Mouse (Mus musculus) midbrain, embryonic 13.5 days (tissue): ENCODE data around the gene Cdc37. TPM values are rescaled to one million over a fixed set of nuclear protein-coding genes. Genes with fewer than 3 reads are reported as not detected.

Source experiments
- ATAC-seq: fragments of 200-750 bp; cut with Nextera tagmentation; 2 replicates; pipeline ENCODE4 v1.8.0; 2017; ENCODE audit warnings: mild to moderate bottlenecking, moderate TSS enrichment, moderate library complexity
- H3K27ac ChIP-seq: fragments of 300-500 bp; sonication (generic); 2 replicates; pipeline ENCODE4 v1.5.1; 2015; ENCODE audit warnings: inconsistent platforms, mild to moderate bottlenecking, moderate library complexity
- H3K27me3 ChIP-seq: fragments of 300-500 bp; sonication (generic); 2 replicates; pipeline ENCODE4 v1.6.1; 2015; ENCODE audit warnings: mild to moderate bottlenecking, inconsistent platforms
- H3K36me3 ChIP-seq: fragments of 300-500 bp; sonication (generic); 2 replicates; pipeline ENCODE4 v1.6.1; 2015; ENCODE audit warnings: mild to moderate bottlenecking, inconsistent platforms
- H3K4me1 ChIP-seq: fragments of 300-500 bp; sonication (generic); replicated peaks from 2 replicates; pipeline ENCODE4 v1.6.1; 2015; ENCODE audit warnings: inconsistent platforms
- H3K4me2 ChIP-seq: fragments of 300-500 bp; sonication (generic); replicated peaks from 2 replicates; pipeline ENCODE4 v1.6.1; 2015; ENCODE audit warnings: moderate library complexity, mild to moderate bottlenecking, inconsistent platforms
- H3K4me3 ChIP-seq: fragments of 300-500 bp; sonication (generic); replicated peaks from 2 replicates; pipeline ENCODE4 v1.5.1; 2015; ENCODE audit warnings: mild to moderate bottlenecking, inconsistent platforms
- H3K9ac ChIP-seq: fragments of 300-500 bp; sonication (generic); replicated peaks from 2 replicates; pipeline ENCODE4 v1.6.1; 2015; ENCODE audit warnings: mild to moderate bottlenecking, inconsistent platforms
- H3K9me3 ChIP-seq: fragments of 300-500 bp; sonication (generic); 2 replicates; pipeline ENCODE4 v1.6.1; 2016; ENCODE audit warnings: mild to moderate bottlenecking, inconsistent platforms
- WGBS: fragments of 180-500 bp; shearing (Covaris S2); methylation state at CpG from one replicate; pipeline ENCODE4 v1.1.7; 2015; 5-methylcytosine and 5-hydroxymethylcytosine counted together
- polyA plus RNA-seq: library from polyadenylated mRNA; unstranded; fragments of >200 nt; fragmentation: Nextera tagmentation; extraction: Ambion mirVana; gene quantifications from 2 replicates; pipeline ENCODE4 v1.2.1, GENCODE M21; 2015

The Cdc37 gene
- polyA plus RNA-seq, 1 experiment from 2014 or later = 233 TPM

DNA sequence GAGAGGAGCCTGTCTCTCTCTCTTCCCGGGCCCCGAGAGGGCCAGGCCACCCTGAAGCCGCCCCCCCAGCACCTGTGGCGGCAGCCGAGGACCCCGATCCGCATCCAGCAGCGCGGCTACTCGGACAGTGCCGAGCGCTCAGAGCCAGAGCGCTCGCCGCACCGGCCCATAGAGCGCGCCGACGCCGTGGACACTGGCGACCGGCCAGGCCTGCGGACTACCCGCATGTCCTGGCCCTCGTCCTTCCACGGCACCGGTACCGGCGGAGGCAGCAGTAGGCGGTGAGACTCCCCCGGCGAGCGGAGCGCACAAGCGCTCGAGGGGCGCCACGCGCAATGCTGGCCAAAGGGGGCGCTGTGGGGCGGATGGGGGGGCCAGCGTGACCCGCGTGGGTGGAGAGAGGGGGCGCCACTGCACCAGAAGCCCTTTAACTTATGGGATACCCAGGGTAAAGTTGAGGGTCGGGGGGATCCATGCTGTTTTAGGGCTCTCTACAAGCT is 16.2 kb upstream of the Cdc37 start:
- no peaks in the 10 kb centered on the region for H3K9me3 ChIP-seq
- ATAC-seq = no peak
- no peaks in the 10 kb centered on the region for H3K36me3 ChIP-seq
- H3K4me1 ChIP-seq = peaks cover 46% of the 10 kb centered on the region
- peak overlapping the region; percentile 66 for H3K4me2 ChIP-seq
- 2% methylated on average over 47 of the region's 47 CpGs for WGBS
- no peak overlapping the region for H3K27ac ChIP-seq
- H3K4me3 ChIP-seq = peak overlapping the region; percentile 44
- peak overlapping the region; percentile 54 for H3K9ac ChIP-seq
- H3K27me3 ChIP-seq = peaks cover 74% of the 10 kb centered on the region

DNA sequence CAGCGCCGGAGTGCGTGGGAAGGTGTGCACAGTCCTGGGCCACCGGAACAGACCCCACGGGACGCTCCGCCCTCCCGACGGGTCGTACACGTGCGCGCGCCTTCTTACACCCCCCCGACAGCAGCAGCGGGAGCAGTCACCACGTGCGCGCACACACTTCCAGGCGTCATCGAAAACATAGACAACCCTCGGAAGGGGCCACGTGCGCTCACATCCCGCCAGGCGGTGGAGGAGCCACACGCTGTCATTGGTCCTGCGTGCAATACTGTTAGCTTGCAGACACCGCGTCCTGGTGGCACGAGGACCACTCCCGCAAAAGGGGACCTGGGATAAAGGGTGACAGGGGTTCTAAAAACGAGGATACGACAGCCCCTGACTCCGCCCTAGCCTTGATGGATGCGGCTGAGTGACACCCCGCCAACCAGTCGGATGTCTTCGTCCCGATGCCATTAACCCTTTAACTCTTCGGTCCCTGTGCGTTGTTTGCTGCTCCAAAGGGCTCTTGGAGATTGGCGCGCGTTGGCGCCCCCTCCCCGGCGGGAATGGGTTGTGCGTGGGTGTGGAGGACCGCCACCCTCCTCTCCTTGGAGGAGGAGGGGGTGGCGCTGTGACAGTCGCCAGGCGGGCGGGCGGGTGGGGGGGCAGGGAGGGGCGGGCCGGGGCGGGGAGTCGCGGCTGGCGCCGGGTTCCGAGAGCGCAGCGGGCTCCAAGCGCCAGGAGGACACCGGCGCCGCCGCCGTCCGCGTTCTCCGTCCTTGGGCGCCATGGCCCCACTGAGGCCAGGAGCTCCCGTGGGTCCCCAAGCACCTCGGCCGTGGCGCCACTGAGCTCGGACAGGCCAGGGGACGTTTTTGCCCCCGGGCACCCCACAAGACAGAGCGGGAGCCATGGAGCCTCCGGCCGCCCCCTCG is 15.5 kb upstream of the Cdc37 start, which contains the start of gene Pde4a:
Gene Pde4a, plus strand, starts transcription at position 674 of the 911 bp plus-strand sequence.
- peaks cover 74% of the 10 kb centered on the region for H3K27me3 ChIP-seq
- ATAC-seq = peak; percentile 31
- H3K4me3 ChIP-seq = peak within 1 kb of the TSS; percentile 44
- WGBS = 1% methylated on average over 80 of the region's 86 CpGs
- peak within 1 kb of the TSS; percentile 66 for H3K4me2 ChIP-seq
- H3K4me1 ChIP-seq = peaks cover 48% of the 10 kb centered on the region
- H3K36me3 ChIP-seq = no peaks in the 10 kb centered on the region
- no peaks in the 10 kb centered on the region for H3K9me3 ChIP-seq
- no peak within 1 kb of the TSS for H3K27ac ChIP-seq
- peak within 1 kb of the TSS; percentile 54 for H3K9ac ChIP-seq

DNA sequence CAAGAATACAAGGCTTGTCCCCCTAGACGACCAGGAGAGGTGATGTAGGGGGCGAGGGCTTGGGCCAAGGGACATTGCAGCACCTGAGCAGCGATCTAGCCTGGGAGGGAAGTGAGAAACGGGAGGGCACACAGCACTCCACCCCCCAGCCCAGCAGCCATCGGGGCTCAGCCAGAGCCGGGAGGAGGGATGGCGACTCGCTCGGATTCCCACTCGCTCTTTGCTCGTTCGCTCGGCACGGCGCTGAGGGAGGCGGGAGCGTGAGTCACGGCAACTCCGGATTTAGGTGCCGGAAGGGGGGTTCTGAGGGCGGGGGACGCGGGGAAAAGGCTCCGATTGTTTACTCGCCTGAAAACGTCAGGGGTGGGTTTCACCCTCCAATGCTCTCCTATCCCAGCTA is 14.3 kb upstream of the Cdc37 start:
- H3K36me3 ChIP-seq = no peaks in the 10 kb centered on the region
- no peak overlapping the region for H3K27ac ChIP-seq
- no peak overlapping the region for H3K9ac ChIP-seq
- ATAC-seq = no peak
- no peaks in the 10 kb centered on the region for H3K9me3 ChIP-seq
- peaks cover 74% of the 10 kb centered on the region for H3K27me3 ChIP-seq
- H3K4me3 ChIP-seq = peak overlapping the region; percentile 9; the same call in 1 of the 2 replicates
- peaks cover 48% of the 10 kb centered on the region for H3K4me1 ChIP-seq
- 2% methylated on average over 26 of the region's 26 CpGs for WGBS
- peak overlapping the region; percentile 66 for H3K4me2 ChIP-seq

DNA sequence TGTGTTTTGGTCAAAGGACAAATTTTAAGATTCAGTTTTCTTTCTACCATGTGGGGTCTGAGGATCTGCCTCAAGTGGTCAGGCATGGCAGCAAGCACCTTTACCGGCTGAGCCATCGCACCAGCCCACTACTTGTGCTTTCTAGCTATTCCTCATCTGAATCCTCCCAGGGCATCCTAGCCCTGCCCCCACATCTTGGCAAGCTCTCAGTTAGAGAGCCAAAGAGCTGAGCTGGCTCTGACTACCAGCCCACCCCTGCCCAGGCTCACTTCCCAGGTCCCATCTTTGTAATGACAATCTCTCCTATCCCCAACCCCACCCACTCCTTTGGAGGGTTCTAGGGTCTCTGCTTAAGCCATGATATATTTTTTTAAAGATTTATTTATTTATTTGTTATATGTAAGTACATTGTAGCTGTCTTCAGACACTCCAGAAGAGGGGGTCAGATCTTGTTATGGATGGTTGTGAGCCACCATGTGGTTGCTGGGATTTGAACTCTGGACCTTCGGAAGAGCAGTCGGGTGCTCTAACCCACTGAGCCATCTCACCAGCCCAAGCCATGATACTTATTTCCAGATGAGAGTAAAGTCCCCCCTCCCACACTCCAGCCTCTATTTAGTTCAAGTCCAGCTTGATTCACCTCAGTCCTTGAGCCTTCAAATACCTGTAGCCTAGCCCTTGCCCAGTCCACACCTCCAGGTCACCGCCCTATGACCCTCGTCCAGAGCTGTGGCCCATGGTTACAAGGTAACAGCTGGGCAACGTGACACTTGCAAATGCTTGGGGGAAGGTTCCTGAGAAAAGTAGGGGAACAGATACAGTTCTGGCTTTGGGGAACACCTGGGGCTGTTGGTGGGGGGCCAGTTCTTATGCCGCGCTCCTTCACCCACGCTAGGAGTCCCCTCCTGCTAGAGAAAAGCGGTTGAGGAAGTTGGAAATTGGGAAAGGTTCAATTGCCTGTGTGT is 13.6 kb upstream of the Cdc37 start:
- Histone ChIP-seq H3K36me3 (no peaks in the 10 kb centered on the region), H3K27me3 (peaks cover 69% of the 10 kb centered on the region), H3K4me1 (peaks cover 41% of the 10 kb centered on the region), H3K27ac (no peak overlapping the region), H3K4me3 (no peak overlapping the region), H3K9ac (no peak overlapping the region), H3K9me3 (no peaks in the 10 kb centered on the region), H3K4me2 (no peak overlapping the region)
- WGBS = 35% methylated on average over 11 of the region's 11 CpGs
- ATAC-seq = no peak

DNA sequence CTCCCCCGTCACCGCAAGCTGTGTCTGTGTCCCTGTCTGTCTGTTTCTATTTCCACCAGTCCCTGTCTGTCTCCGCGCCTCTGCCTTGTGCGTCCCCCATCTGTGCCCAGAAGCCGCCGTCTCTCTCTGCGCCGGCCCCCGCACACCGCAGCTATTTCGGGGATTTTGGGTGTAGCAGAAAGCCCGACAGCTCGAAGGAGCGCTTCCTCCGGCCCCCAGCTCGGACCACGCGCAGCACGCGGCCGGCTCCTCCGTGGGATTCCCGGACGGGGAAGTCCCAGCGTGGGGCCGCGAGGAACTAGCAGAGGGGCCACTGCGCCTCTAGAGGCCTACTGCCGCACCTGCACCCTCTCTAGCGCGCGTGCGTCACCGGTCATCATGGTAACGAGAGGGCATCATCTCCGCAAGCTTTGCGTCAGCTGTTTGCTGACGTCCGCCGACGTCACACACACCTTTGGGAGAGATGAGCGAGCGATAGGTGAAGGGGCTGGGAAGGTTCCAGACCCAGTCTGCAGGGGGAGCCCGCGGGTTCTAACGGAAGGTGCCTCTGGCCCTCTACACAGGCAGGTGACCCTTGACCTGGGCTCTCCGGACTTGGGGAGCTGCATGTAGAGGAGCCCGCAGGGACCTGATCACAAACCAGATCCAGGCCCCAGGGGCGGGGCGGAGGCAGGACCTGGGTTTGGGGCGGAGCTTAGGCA is 11.6 kb upstream of the Cdc37 start:
- Histone ChIP-seq H3K36me3 (no peaks in the 10 kb centered on the region), H3K27me3 (peaks cover 49% of the 10 kb centered on the region), H3K4me2 (peak overlapping the region; percentile 76), H3K4me1 (peaks cover 31% of the 10 kb centered on the region), H3K27ac (no peak overlapping the region), H3K4me3 (peak overlapping the region; percentile 56), H3K9ac (peak overlapping the region; percentile 72), H3K9me3 (no peaks in the 10 kb centered on the region)
- 1% methylated on average over 52 of the region's 52 CpGs for WGBS
- peak; percentile 59 for ATAC-seq

DNA sequence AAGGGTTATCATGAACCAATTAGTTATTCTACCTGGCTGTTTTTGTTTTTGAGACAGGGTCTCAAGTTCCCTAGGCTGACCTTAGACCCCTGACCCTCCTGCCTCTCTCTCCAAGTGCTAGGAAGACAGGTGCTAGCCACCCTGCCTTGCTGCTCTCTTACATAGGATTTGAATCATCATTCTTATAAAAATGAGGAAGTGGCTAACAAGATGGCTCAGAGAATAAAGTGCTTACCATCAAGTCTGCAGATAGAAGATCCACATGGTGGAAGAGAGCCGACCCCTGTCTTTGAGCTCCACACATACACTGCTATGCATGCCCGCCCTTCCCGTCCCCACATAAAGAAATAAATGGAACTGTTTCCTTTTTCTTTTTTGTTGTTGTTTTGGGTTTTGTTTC is 5.0 kb upstream of the Cdc37 start:
- no peak overlapping the region for H3K27ac ChIP-seq
- peaks cover 17% of the 10 kb centered on the region for H3K4me1 ChIP-seq
- peaks cover 15% of the 10 kb centered on the region for H3K27me3 ChIP-seq
- H3K4me2 ChIP-seq = no peak overlapping the region
- H3K4me3 ChIP-seq = no peak overlapping the region
- H3K36me3 ChIP-seq = no peaks in the 10 kb centered on the region
- ATAC-seq = no peak
- no peaks in the 10 kb centered on the region for H3K9me3 ChIP-seq
- H3K9ac ChIP-seq = no peak overlapping the region
- WGBS = 94% methylated on average over 3 of the region's 3 CpGs

DNA sequence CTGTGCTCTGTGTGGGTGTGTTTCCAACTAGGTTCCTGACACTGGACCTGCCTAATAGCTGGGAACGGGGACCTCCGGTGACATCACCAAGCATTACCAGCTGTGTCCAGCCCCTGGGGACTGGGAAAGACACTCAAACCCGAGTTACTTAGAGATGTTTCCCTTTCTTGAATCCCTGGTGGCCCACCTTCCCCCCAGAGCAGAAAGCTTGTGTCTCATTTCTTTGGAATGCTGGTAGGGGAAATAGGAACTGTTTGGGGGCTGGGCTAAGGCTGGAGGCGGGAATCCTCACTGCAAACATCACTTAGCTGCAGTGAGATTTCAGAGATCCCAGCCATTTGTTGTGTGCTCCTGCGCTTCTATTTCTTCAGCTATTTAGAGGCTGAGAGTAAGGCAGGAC is 4.1 kb upstream of the Cdc37 start:
- H3K27ac ChIP-seq = no peak overlapping the region
- H3K4me1 ChIP-seq = peaks cover 22% of the 10 kb centered on the region
- ATAC-seq = no peak
- H3K36me3 ChIP-seq = no peaks in the 10 kb centered on the region
- no peaks in the 10 kb centered on the region for H3K9me3 ChIP-seq
- 0 out of 2 replicates have a peak overlapping the region, but pooled peaks have one; percentile 28 for H3K9ac ChIP-seq
- peak overlapping the region; percentile 14; the same call in 1 of the 2 replicates for H3K4me3 ChIP-seq
- peaks cover 15% of the 10 kb centered on the region for H3K27me3 ChIP-seq
- peak overlapping the region; percentile 42 for H3K4me2 ChIP-seq
- WGBS = 22% methylated on average over 5 of the region's 5 CpGs

DNA sequence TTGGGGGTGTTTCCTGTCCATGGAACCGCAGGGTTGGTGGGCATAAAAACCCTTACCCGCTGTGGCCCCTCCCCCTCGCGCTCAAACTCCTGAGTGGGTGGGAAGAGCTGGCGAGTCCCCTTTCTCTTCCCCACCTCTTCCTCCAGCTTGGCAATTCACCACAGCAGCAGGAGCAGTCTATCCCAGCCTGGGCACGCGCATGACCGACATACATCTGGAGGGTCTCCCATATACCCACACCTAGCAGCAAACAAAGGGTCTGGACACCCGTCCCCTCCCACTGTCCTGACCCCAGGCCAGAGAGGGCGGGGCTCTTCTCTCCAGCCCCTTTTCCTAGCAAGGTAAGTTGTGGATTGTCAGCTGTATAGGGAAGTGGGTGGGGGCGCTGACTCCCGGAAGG is 3.5 kb upstream of the Cdc37 start:
- ATAC-seq = no peak
- Histone ChIP-seq H3K27ac (no peak overlapping the region), H3K4me1 (peaks cover 27% of the 10 kb centered on the region), H3K9me3 (no peaks in the 10 kb centered on the region), H3K4me2 (peak overlapping the region; percentile 42), H3K27me3 (peaks cover 15% of the 10 kb centered on the region), H3K9ac (0 out of 2 replicates have a peak overlapping the region, but pooled peaks have one; percentile 28), H3K36me3 (no peaks in the 10 kb centered on the region), H3K4me3 (peak overlapping the region; percentile 14; the same call in 1 of the 2 replicates)
- WGBS = 7% methylated on average over 12 of the region's 12 CpGs

DNA sequence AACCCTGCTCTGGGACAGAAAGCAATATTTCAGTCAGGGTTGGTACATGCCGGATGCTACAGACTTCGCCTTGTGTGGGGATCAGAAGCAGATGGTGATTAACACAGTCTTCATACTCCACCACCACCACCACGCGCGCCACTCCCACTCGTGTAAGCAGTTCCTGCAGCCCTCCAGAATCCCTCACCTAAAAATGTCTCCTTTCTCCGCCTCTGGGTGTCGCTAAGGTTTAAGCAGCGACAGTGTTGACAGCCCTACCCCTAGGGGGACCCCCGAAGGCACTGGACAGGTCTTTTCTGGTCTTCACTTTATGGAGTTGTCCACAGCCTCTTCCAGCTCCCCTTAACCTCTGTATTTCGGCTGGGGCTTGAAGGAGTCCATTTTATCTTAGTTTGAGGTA is 2.9 kb upstream of the Cdc37 start:
- peaks cover 34% of the 10 kb centered on the region for H3K4me1 ChIP-seq
- H3K27ac ChIP-seq = no peak overlapping the region
- H3K4me2 ChIP-seq = peak overlapping the region; percentile 42
- H3K27me3 ChIP-seq = peaks cover 15% of the 10 kb centered on the region
- no peak overlapping the region for H3K9ac ChIP-seq
- H3K4me3 ChIP-seq = no peak overlapping the region
- ATAC-seq = no peak
- no peaks in the 10 kb centered on the region for H3K9me3 ChIP-seq
- 3% methylated on average over 11 of the region's 11 CpGs for WGBS
- no peaks in the 10 kb centered on the region for H3K36me3 ChIP-seq

DNA sequence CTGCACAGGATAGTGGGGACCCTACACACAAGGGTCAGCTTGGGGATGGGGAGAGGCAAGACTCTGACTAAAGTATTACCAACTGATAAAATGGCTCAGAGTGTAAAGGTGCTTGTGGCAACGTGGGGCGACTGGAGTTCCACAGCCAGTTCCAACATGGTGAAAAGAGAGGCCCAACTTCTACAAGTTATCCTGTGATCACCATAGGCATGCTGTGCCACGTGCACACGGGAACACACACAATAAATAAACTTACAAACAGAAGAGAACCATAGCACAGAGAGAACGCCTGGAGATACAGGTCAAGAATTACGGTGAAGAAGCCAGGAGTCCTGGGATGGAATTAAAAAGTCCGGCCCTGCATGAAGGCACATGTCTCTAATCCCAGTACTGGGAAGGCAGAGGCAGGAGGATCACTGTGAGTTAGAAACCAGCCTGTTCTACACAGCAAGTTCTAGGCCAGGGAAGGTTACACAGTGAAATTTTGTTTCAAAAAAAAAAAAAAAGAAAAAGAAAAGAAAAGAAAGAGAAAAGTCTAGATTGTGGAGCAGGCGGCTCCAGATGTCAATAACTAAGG is 617 bp downstream of the Cdc37 start:
- Histone ChIP-seq H3K4me3 (peak overlapping the region; percentile 91), H3K36me3 (peaks cover 18% of the 10 kb centered on the region), H3K4me2 (peak overlapping the region; percentile 89), H3K9ac (peak overlapping the region; percentile 93), H3K9me3 (no peaks in the 10 kb centered on the region), H3K27me3 (peaks cover 14% of the 10 kb centered on the region), H3K27ac (peak overlapping the region; percentile 74), H3K4me1 (peaks cover 48% of the 10 kb centered on the region)
- 7% methylated on average over 8 of the region's 8 CpGs for WGBS
- ATAC-seq = no peak

DNA sequence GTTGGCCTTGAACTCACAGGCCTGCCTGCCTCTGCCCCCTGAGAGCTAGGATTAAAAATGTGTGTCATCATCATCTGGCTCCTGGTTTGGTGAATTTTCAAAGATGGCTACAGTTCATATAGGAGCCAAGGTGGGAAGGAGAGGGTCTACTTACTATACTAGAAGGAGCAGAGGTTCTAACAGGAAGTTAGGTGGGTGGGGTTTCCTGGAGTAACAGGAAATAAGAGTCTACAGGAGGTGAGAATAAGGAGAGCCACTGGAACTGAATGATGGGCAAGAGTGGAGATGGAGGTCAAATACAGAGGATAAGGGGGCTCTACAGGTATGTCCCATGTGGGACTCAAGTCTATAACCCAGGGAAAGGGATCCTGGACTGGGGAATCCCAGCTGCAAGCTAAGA is 1.4 kb downstream of the Cdc37 start:
- Histone ChIP-seq H3K36me3 (peaks cover 22% of the 10 kb centered on the region), H3K4me3 (peak overlapping the region; percentile 91), H3K9ac (peak overlapping the region; percentile 93; the same call in 1 of the 2 replicates), H3K4me2 (peak overlapping the region; percentile 89), H3K27ac (no peak overlapping the region), H3K4me1 (peaks cover 44% of the 10 kb centered on the region), H3K9me3 (no peaks in the 10 kb centered on the region), H3K27me3 (peaks cover 7% of the 10 kb centered on the region; the same call in 1 of the 2 replicates)
- no peak for ATAC-seq
